Mouse (Mus musculus) hindbrain, postnatal 0 days (tissue): Measurements from ENCODE around the gene Ppp1cb. TPM values are rescaled to one million over a fixed set of nuclear protein-coding genes. Genes with fewer than 3 reads are reported as not detected.
A peak's percentile ranks its signal among the peaks of the same experiment; 100 is the strongest.
"Not testable (repeated sequence)": the region's sequence is repeated elsewhere in the genome, so short reads cannot be mapped to it uniquely, and the experiment has no call there.

Experiments used
- ATAC-seq: fragments of 200-750 bp; cut with Nextera tagmentation; 2 replicates; pipeline ENCODE4 v1.8.0; 2017; ENCODE audit warnings: mild to moderate bottlenecking, moderate TSS enrichment, moderate library complexity
- DNase-seq: peaks from one replicate; pipeline ENCODE4 v3.0.0-alpha.2; 2015; ENCODE audit warnings: low spot score
- H3K27ac ChIP-seq: fragments of 300-500 bp; sonication (generic); 2 replicates; pipeline ENCODE4 v1.5.1; 2014; ENCODE audit warnings: mild to moderate bottlenecking
- H3K27me3 ChIP-seq: fragments of 300-500 bp; sonication (generic); 2 replicates; pipeline ENCODE4 v1.6.1; 2014; ENCODE audit warnings: low read length, mixed read lengths; ENCODE audit not compliant: insufficient read depth
- H3K36me3 ChIP-seq: fragments of 300-500 bp; sonication (generic); 2 replicates; pipeline ENCODE4 v1.6.1; 2014; ENCODE audit warnings: low read length, mixed read lengths; ENCODE audit not compliant: insufficient read depth
- H3K4me1 ChIP-seq: fragments of 300-500 bp; sonication (generic); 2 replicates; pipeline ENCODE4 v1.6.1; 2014; ENCODE audit warnings: antibody characterized with exemption, low read length, mixed read lengths; ENCODE audit not compliant: insufficient read depth
- H3K4me2 ChIP-seq: fragments of 300-500 bp; sonication (generic); 2 replicates; pipeline ENCODE4 v1.6.1; 2014; ENCODE audit warnings: low read depth, mild to moderate bottlenecking, low read length, moderate library complexity, mixed read lengths
- H3K4me3 ChIP-seq: fragments of 300-500 bp; sonication (generic); 2 replicates; pipeline ENCODE4 v1.5.1; 2014; ENCODE audit warnings: low read length
- H3K9ac ChIP-seq: fragments of 300-500 bp; sonication (generic); replicated peaks from 2 replicates; pipeline ENCODE4 v1.6.1; 2014; ENCODE audit warnings: mild to moderate bottlenecking, low read length, moderate library complexity, mixed read lengths
- H3K9me3 ChIP-seq: fragments of 300-500 bp; sonication (generic); 2 replicates; pipeline ENCODE4 v1.6.1; 2016; ENCODE audit warnings: low read length, mixed read lengths
- CTCF ChIP-seq: IDR thresholded peaks from 2 replicates; pipeline ENCODE4 v1.5.1; 2016; ENCODE audit warnings: antibody characterized with exemption, control low read depth, low read depth
- WGBS: fragments of 180-500 bp; shearing (Covaris S2); extraction: QIAGEN DNeasy Blood & Tissue Kit; methylation state at CpG from one replicate; pipeline ENCODE4 v1.1.7; 2014; 5-methylcytosine and 5-hydroxymethylcytosine counted together
- polyA plus RNA-seq: library from polyadenylated mRNA; unstranded; fragments of >200 nt; fragmentation: Nextera tagmentation; extraction: Ambion mirVana; gene quantifications from 2 replicates; pipeline ENCODE4 v1.2.1, GENCODE M21; 2015
- total RNA-seq: library from RNA; depleted of rRNA; stranded (reverse); fragments of >200 nt; gene quantifications from 2 replicates; pipeline ENCODE4 v1.2.3, GENCODE M21; 2014

Ppp1cb gene
- total and polyA plus RNA-seq, 2 experiments from 2014 or later = 110 to 199 TPM

DNA sequence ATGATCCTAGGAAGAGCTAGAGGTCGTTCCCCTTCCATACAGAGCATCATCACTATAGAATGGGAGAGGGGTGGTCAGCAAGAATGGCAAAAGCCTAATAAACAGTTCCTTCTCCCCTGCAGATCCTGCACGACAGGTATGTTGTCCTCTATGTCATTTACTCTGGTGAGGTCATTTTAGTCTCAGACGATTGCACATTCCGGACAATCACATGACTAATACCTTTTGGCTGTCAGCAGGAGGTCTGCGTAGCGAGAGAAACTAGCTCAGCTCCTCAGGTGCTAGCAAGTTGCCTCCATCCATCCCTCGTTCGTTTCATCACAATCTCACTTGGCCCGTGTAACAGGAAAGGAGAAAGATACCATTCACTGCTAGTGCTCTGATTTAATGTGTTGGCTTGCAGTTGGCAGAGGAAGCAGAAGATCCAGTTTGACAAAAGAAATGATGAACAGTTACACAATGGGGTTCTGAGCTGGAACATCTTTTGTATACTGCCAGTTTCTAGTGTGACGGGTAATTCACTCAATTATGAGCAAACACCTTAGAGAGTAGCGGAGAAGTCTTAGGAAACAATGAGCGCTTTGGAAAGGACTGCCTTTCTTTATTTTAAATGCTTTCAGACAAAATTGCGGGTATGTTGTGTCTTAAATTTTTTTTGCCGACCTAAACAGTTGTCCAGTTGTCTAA, 33.0 kb upstream of the Ppp1cb start:
- no peak for TF ChIP-seq CTCF
- 63% methylated on average over 14 of the region's 14 CpGs for WGBS
- Histone ChIP-seq H3K9ac (no peak overlapping the region), H3K27ac (no peak overlapping the region), H3K27me3 (no peaks in the 10 kb centered on the region), H3K4me1 (peaks cover 4% of the 10 kb centered on the region; the same call in 1 of the 2 replicates), H3K9me3 (no peaks in the 10 kb centered on the region), H3K36me3 (no peaks in the 10 kb centered on the region), H3K4me2 (no peak overlapping the region), H3K4me3 (no peak overlapping the region)
- ATAC-seq (no peak), DNase-seq (no peak)

DNA sequence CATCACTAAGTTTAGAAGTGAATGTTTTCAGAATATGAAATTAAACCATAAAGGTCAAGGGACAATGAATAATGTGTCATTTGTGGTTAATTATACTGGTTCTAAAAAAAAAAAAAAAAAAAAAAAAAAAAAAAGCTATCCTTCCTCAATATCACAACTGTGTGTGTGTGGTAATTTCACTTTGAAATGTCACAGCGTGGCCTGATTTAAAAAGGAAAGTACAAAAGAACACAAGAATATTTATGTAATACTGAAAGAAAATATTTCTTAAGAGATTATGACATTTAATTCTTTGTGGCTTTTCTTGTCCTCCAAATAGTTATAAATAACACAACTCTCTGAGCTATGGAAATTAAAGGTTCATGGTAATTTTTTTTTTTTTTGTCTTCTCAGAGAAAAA, 28.2 kb upstream of the Ppp1cb start:
- no peak overlapping the region for H3K4me3 ChIP-seq
- no peak overlapping the region for H3K27ac ChIP-seq
- no peaks in the 10 kb centered on the region for H3K27me3 ChIP-seq
- no peaks in the 10 kb centered on the region for H3K36me3 ChIP-seq
- H3K9ac ChIP-seq = no peak overlapping the region
- DNase-seq (no peak), ATAC-seq (no peak)
- TF ChIP-seq CTCF = no peak
- H3K4me1 ChIP-seq = no peaks in the 10 kb centered on the region
- 91% methylated on average over 1 of the region's 1 CpGs for WGBS
- H3K9me3 ChIP-seq = no peaks in the 10 kb centered on the region
- H3K4me2 ChIP-seq = no peak overlapping the region

- H3K9ac ChIP-seq, ATAC-seq, H3K27me3 ChIP-seq, H3K9me3 ChIP-seq, H3K36me3 ChIP-seq, H3K4me2 ChIP-seq, DNase-seq, H3K27ac ChIP-seq, H3K4me3 ChIP-seq, H3K4me1 ChIP-seq: not testable (repeated sequence)
- 91% methylated on average over 3 of the region's 3 CpGs for WGBS
These were observed 24.3 kb upstream of the Ppp1cb start for GRCm38 (mm10) chr5:32434346-32434745.

DNA sequence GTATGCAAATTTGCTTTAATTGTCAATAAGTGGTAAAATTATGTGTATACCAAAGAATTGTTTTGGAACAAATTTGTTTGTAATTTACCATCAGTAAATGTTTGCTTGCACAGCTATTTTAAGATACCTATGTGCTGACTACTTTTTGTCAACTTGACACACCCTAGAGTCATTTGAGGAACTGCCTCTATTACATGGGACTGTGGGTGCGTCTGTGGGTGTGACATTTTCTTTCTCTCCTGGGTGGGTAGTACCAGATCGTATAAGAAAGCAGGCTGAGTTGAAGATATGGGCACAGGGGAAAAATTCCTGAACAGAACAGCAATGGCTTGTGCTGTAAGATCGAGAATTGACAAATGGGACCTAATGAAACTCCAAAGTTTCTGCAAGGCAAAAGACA, 23.0 kb upstream of the Ppp1cb start:
- no peaks in the 10 kb centered on the region for H3K9me3 ChIP-seq
- TF ChIP-seq CTCF = no peak
- H3K9ac ChIP-seq = no peak overlapping the region
- H3K27me3 ChIP-seq = no peaks in the 10 kb centered on the region
- H3K4me2 ChIP-seq = no peak overlapping the region
- no peak overlapping the region for H3K27ac ChIP-seq
- WGBS = 86% methylated on average over 3 of the region's 3 CpGs
- no peaks in the 10 kb centered on the region for H3K4me1 ChIP-seq
- ATAC-seq (no peak), DNase-seq (no peak)
- H3K36me3 ChIP-seq = no peaks in the 10 kb centered on the region
- no peak overlapping the region for H3K4me3 ChIP-seq

DNA sequence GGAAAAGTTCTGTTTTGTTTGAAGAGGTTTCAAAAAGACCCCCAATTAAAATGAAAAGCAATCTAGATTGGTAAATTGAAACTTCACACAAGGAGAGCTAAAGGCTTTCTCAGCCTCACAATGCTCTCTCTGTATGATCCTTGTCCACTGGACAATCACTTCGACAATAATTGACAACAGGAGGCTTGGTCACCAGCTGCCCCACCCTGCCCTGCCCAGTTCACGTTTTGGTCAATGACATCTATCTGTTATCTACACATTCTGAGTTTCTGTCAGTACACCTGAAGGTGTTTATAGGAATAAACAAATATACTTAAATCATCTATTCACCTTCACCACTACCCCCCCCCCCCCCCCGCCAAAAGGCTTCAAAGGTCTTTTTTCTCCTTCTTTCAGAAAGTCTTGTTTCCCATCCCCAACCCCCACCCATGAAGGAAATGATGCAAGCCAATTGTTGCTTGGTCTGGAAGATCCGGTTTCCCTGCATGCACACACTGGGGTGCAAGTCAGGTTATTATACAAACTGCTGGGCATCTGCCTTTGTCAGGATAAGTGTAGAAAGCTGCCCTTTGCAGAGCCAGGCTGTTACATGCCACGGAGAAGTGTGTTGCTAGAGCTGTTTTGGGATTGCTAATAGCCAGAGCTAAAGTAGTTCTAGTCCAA, 20.6 kb upstream of the Ppp1cb start:
- ATAC-seq = no peak
- H3K9me3 ChIP-seq = no peaks in the 10 kb centered on the region
- H3K4me1 ChIP-seq = no peaks in the 10 kb centered on the region
- no peak overlapping the region for H3K9ac ChIP-seq
- no peaks in the 10 kb centered on the region for H3K36me3 ChIP-seq
- no peak overlapping the region for H3K4me2 ChIP-seq
- H3K4me3 ChIP-seq = no peak overlapping the region
- WGBS = 30% methylated on average over 5 of the region's 5 CpGs
- no peaks in the 10 kb centered on the region for H3K27me3 ChIP-seq
- no peak for TF ChIP-seq CTCF
- H3K27ac ChIP-seq = no peak overlapping the region; the same call in 1 of the 2 replicates
- DNase-seq = peak; percentile 11

GRCm38 (mm10) chr5:32438564-32438922, 20.1 kb upstream of the Ppp1cb start:
- no peaks in the 10 kb centered on the region for H3K9me3 ChIP-seq
- no peak for ATAC-seq

GRCm38 (mm10) chr5:32441336-32441735, 17.3 kb upstream of the Ppp1cb start:
- H3K4me3 ChIP-seq = no peak overlapping the region
- ATAC-seq = no peak
- no peaks in the 10 kb centered on the region for H3K9me3 ChIP-seq
- DNase-seq = no peak
- no peaks in the 10 kb centered on the region for H3K36me3 ChIP-seq
- no peak overlapping the region for H3K4me2 ChIP-seq
- WGBS = 73% methylated on average over 3 of the region's 3 CpGs
- no peak for TF ChIP-seq CTCF
- H3K27me3 ChIP-seq = no peaks in the 10 kb centered on the region
- H3K9ac ChIP-seq = no peak overlapping the region
- no peak overlapping the region for H3K27ac ChIP-seq
- H3K4me1 ChIP-seq = no peaks in the 10 kb centered on the region

More at GRCm38 (mm10) chr5:32438564-32438922, 20.1 kb upstream of the Ppp1cb start:
- peak; percentile 9 for DNase-seq
- WGBS = 41% methylated on average over 2 of the region's 2 CpGs
- Histone ChIP-seq H3K36me3 (no peaks in the 10 kb centered on the region), H3K27ac (no peak overlapping the region; the same call in 1 of the 2 replicates), H3K4me3 (no peak overlapping the region), H3K27me3 (no peaks in the 10 kb centered on the region), H3K4me2 (no peak overlapping the region), H3K4me1 (no peaks in the 10 kb centered on the region), H3K9ac (no peak overlapping the region)
- TF ChIP-seq CTCF = no peak
